Mouse (Mus musculus) CH12.LX (cell line): ENCODE results near the gene Csrp1. TPM values are rescaled to one million over a fixed set of nuclear protein-coding genes. Genes with fewer than 3 reads are reported as not detected.

Experiments used
- polyA plus RNA-seq: library from polyadenylated mRNA; unstranded; fragments of >175 nt; gene quantifications from 2 replicates; pipeline ENCODE4 v1.2.1, GENCODE M21; 2012; ENCODE audit warnings: low read depth; ENCODE audit not compliant: insufficient read length
- total RNA-seq, 2 experiments: library from RNA; depleted of rRNA; stranded (reverse); fragments of 300-350 nt in 1 of 2; fragments of >200 nt in 1 of 2; gene quantifications; 2 replicates each; pipeline ENCODE4 v1.2.3; 2012 to 2014

Csrp1 gene
- total and polyA plus RNA-seq, 3 experiments, result 45.9 to 54.3 (median 49.4) TPM

Other genes with a start within 250 kb of the Csrp1 start
- 0.21 and 0.38 TPM in 2 replicates for gene Nav1, start 112.8 kb upstream of the Csrp1 start, total RNA-seq (2012; rRNA removed)
- gene Nav1, start 112.8 kb upstream of the Csrp1 start, total RNA-seq (2014; rRNA removed), result 0.03 TPM in 1 of 2 replicates, not detected in the other
- gene Nav1, start 112.8 kb upstream of the Csrp1 start, polyA plus RNA-seq, result 0.12 and 0.56 TPM in 2 replicates
- 76.8 and 98.1 TPM in 2 replicates for gene Phlda3, start 46.1 kb downstream of the Csrp1 start, total RNA-seq (2012; rRNA removed)
- 45.6 and 49.5 TPM in 2 replicates for gene Phlda3, start 46.1 kb downstream of the Csrp1 start, total RNA-seq (2014; rRNA removed)
- gene Phlda3, start 46.1 kb downstream of the Csrp1 start, polyA plus RNA-seq, result 34.9 and 37.5 TPM in 2 replicates
- gene Tnni1, start 59.4 kb downstream of the Csrp1 start, total RNA-seq (2012; rRNA removed), result 1.5 and 1.6 TPM in 2 replicates
- 5.5 and 6.9 TPM in 2 replicates for gene Tnni1, start 59.4 kb downstream of the Csrp1 start, total RNA-seq (2014; rRNA removed)
- gene Tnni1, start 59.4 kb downstream of the Csrp1 start, polyA plus RNA-seq, result 3.5 and 4.2 TPM in 2 replicates
- 0.13 TPM in 1 of 2 replicates, not detected in the other for gene Lad1, start 98.5 kb downstream of the Csrp1 start, total RNA-seq (2012; rRNA removed)
- gene Lad1, start 98.5 kb downstream of the Csrp1 start, total RNA-seq (2014; rRNA removed), result 0.24 TPM in 1 of 2 replicates, not detected in the other
- gene Lad1, start 98.5 kb downstream of the Csrp1 start, polyA plus RNA-seq, result 0.17 and 0.25 TPM in 2 replicates
- 5.5 and 8.6 TPM in 2 replicates for gene Tnnt2, start 116.3 kb downstream of the Csrp1 start, total RNA-seq (2012; rRNA removed)
- 3.6 and 5.0 TPM in 2 replicates for gene Tnnt2, start 116.3 kb downstream of the Csrp1 start, total RNA-seq (2014; rRNA removed)
- gene Tnnt2, start 116.3 kb downstream of the Csrp1 start, polyA plus RNA-seq, result 31.1 and 32.5 TPM in 2 replicates
- not detected in 2 replicates for gene Pkp1, start 199.1 kb downstream of the Csrp1 start, total RNA-seq (2012; rRNA removed)
- gene Pkp1, start 199.1 kb downstream of the Csrp1 start, total RNA-seq (2014; rRNA removed), result not detected in 2 replicates
- gene Pkp1, start 199.1 kb downstream of the Csrp1 start, polyA plus RNA-seq, result not detected in 2 replicates